Mouse (Mus musculus) ES-Bruce4 (cell line): Measurements from ENCODE around the gene 9130409I23Rik.

Experiments
- CTCF ChIP-seq: IDR thresholded peaks from one replicate; pipeline ENCODE4 v1.8.1; 2011; ENCODE audit warnings: low read depth, low read length
- POLR2A ChIP-seq: IDR thresholded peaks from one replicate; pipeline ENCODE4 v1.8.1; 2011; ENCODE audit warnings: low read length; ENCODE audit not compliant: insufficient read depth

- TF ChIP-seq CTCF, result no peak
- TF ChIP-seq POLR2A, result no peak
Measured at GRCm38 (mm10) chr1:181005331-181005730, 45.7 kb upstream of the 9130409I23Rik start.
